Mouse (Mus musculus) retina, postnatal 7 days (tissue): Measurements from ENCODE around the gene Cnnm1.
A peak's percentile ranks its signal among the peaks of the same experiment; 100 is the strongest.

ENCODE experiments used
- DNase-seq: peaks from one replicate; pipeline ENCODE4 v3.0.0-alpha.2; 2012; ENCODE audit warnings: low read depth, low spot score

Cnnm1 gene

GRCm38 (mm10) chr19:43440112-43440737 lies at the start of gene Cnnm1:
Gene Cnnm1 (plus strand): TSS chr19:43440436.
- DNase-seq = peak; percentile 42

GRCm38 (mm10) chr19:43396327-43396726 lies 43.9 kb upstream of the Cnnm1 start:
- DNase-seq = peak; percentile 50

- no peak for DNase-seq
Measured at GRCm38 (mm10) chr19:43407181-43407580, 33.1 kb upstream of the Cnnm1 start.

GRCm38 (mm10) chr19:43415565-43415964 lies 24.7 kb upstream of the Cnnm1 start:
- DNase-seq = no peak

- DNase-seq = no peak
Measured at GRCm38 (mm10) chr19:43420506-43420905, 19.7 kb upstream of the Cnnm1 start.

GRCm38 (mm10) chr19:43424082-43424481 lies 16.2 kb upstream of the Cnnm1 start:
- no peak for DNase-seq

GRCm38 (mm10) chr19:43427446-43428224 lies 12.6 kb upstream of the Cnnm1 start:
- DNase-seq = no peak

- no peak for DNase-seq
Measured at GRCm38 (mm10) chr19:43439246-43439645, 990 bp upstream of the Cnnm1 start.

- peak; percentile 23 for DNase-seq
Measured at GRCm38 (mm10) chr19:43440768-43441660, 778 bp downstream of the Cnnm1 start.

GRCm38 (mm10) chr19:43441661-43441990 lies 1.4 kb downstream of the Cnnm1 start:
- DNase-seq = no peak

GRCm38 (mm10) chr19:43442269-43442668 lies 2.0 kb downstream of the Cnnm1 start:
- DNase-seq = no peak

GRCm38 (mm10) chr19:43442906-43443305 lies 2.7 kb downstream of the Cnnm1 start:
- no peak for DNase-seq

GRCm38 (mm10) chr19:43444636-43445205 lies 4.5 kb downstream of the Cnnm1 start:
- DNase-seq = no peak

- no peak for DNase-seq
Measured at GRCm38 (mm10) chr19:43451563-43451962, 11.3 kb downstream of the Cnnm1 start.

- no peak for DNase-seq
Measured at GRCm38 (mm10) chr19:43452176-43452575, 11.9 kb downstream of the Cnnm1 start.

- DNase-seq = no peak
Measured at GRCm38 (mm10) chr19:43453025-43453424, 12.8 kb downstream of the Cnnm1 start.

GRCm38 (mm10) chr19:43459948-43460347 lies 19.7 kb downstream of the Cnnm1 start:
- no peak for DNase-seq

GRCm38 (mm10) chr19:43460481-43460880 lies 20.2 kb downstream of the Cnnm1 start:
- no peak for DNase-seq

- no peak for DNase-seq
Measured at GRCm38 (mm10) chr19:43462141-43462540, 21.9 kb downstream of the Cnnm1 start.

- DNase-seq = no peak
Measured at GRCm38 (mm10) chr19:43463546-43464293, 23.5 kb downstream of the Cnnm1 start.

- DNase-seq = no peak
Measured at GRCm38 (mm10) chr19:43464294-43464687, 24.1 kb downstream of the Cnnm1 start.
